Mouse (Mus musculus): ENCODE results near the gene Tbc1d30. TPM values are rescaled to one million over a fixed set of nuclear protein-coding genes. Genes with fewer than 3 reads are reported as not detected.
A peak's percentile ranks its signal among the peaks of the same experiment; 100 is the strongest.

The Tbc1d30 gene
- polyA plus RNA-seq, 1 experiment from 2014 or later: 0.57 TPM

- H3K36me3 ChIP-seq: no peaks in the 10 kb centered on the region
- WGBS: 77% methylated on average over 4 of the region's 4 CpGs
- no peaks in the 10 kb centered on the region for H3K4me1 ChIP-seq
- H3K9ac ChIP-seq: no peak overlapping the region
- H3K27ac ChIP-seq: no peak overlapping the region
- no peak overlapping the region for H3K4me3 ChIP-seq (replicated peaks)
- no peaks in the 10 kb centered on the region for H3K9me3 ChIP-seq (replicated peaks)
- H3K4me2 ChIP-seq: no peak overlapping the region
- H3K27me3 ChIP-seq: no peaks in the 10 kb centered on the region
- ATAC-seq (replicated peaks; ENCODE audit: low FRiP score): no peak
These were observed 21.5 kb downstream of the Tbc1d30 start for GRCm38 (mm10) chr10:121329586-121329985.

GRCm38 (mm10) chr10:121326167-121326566, 24.9 kb downstream of the Tbc1d30 start:
- Histone ChIP-seq H3K4me2 (no peak overlapping the region), H3K27ac (no peak overlapping the region), H3K9ac (no peak overlapping the region), H3K27me3 (no peaks in the 10 kb centered on the region), H3K4me3 (replicated peaks) (no peak overlapping the region), H3K4me1 (no peaks in the 10 kb centered on the region), H3K9me3 (replicated peaks) (no peaks in the 10 kb centered on the region), H3K36me3 (no peaks in the 10 kb centered on the region)
- no peak for ATAC-seq (replicated peaks; ENCODE audit: low FRiP score)

GRCm38 (mm10) chr10:121323493-121323892, 27.6 kb downstream of the Tbc1d30 start:
- no peak overlapping the region for H3K4me3 ChIP-seq (replicated peaks)
- no peaks in the 10 kb centered on the region for H3K9me3 ChIP-seq (replicated peaks)
- H3K4me2 ChIP-seq: no peak overlapping the region
- H3K9ac ChIP-seq: no peak overlapping the region
- ATAC-seq (replicated peaks; ENCODE audit: low FRiP score): no peak
- H3K4me1 ChIP-seq: no peaks in the 10 kb centered on the region
- H3K36me3 ChIP-seq: no peaks in the 10 kb centered on the region
- WGBS: 88% methylated on average over 7 of the region's 7 CpGs
- H3K27me3 ChIP-seq: no peaks in the 10 kb centered on the region
- H3K27ac ChIP-seq: no peak overlapping the region

- peaks cover 7% of the 10 kb centered on the region; the same call in 1 of the 2 replicates for H3K4me1 ChIP-seq
- H3K9ac ChIP-seq: no peak overlapping the region
- ATAC-seq (replicated peaks; ENCODE audit: low FRiP score): no peak
- no peak overlapping the region for H3K27ac ChIP-seq
- H3K36me3 ChIP-seq: no peaks in the 10 kb centered on the region
- H3K9me3 ChIP-seq (replicated peaks): no peaks in the 10 kb centered on the region
- peaks cover 30% of the 10 kb centered on the region for H3K27me3 ChIP-seq
- 75% methylated on average over 7 of the region's 7 CpGs for WGBS
- no peak overlapping the region for H3K4me2 ChIP-seq
- H3K4me3 ChIP-seq (replicated peaks): no peak overlapping the region
These were observed 32.6 kb downstream of the Tbc1d30 start for GRCm38 (mm10) chr10:121318397-121318950.

- Histone ChIP-seq H3K4me1 (peaks cover 7% of the 10 kb centered on the region; the same call in 1 of the 2 replicates), H3K36me3 (no peaks in the 10 kb centered on the region), H3K4me3 (replicated peaks) (no peak overlapping the region), H3K9ac (no peak overlapping the region), H3K4me2 (no peak overlapping the region), H3K27me3 (peaks cover 51% of the 10 kb centered on the region), H3K9me3 (replicated peaks) (no peaks in the 10 kb centered on the region), H3K27ac (no peak overlapping the region)
- WGBS: 78% methylated on average over 10 of the region's 10 CpGs
- ATAC-seq (replicated peaks; ENCODE audit: low FRiP score): no peak
These were observed 34.7 kb downstream of the Tbc1d30 start for GRCm38 (mm10) chr10:121316361-121316760.

- Histone ChIP-seq H3K9ac (no peak overlapping the region), H3K9me3 (replicated peaks) (no peaks in the 10 kb centered on the region), H3K27ac (no peak overlapping the region), H3K4me2 (peak overlapping the region; percentile 37), H3K4me1 (peaks cover 14% of the 10 kb centered on the region), H3K27me3 (peaks cover 58% of the 10 kb centered on the region), H3K36me3 (no peaks in the 10 kb centered on the region), H3K4me3 (replicated peaks) (peak overlapping the region; percentile 1; the same call in 1 of the 2 replicates)
- ATAC-seq (replicated peaks; ENCODE audit: low FRiP score): no peak
- WGBS: 27% methylated on average over 27 of the region's 27 CpGs
These were observed 35.5 kb downstream of the Tbc1d30 start for GRCm38 (mm10) chr10:121315321-121316283.

GRCm38 (mm10) chr10:121314186-121314585, 36.9 kb downstream of the Tbc1d30 start:
- no peak overlapping the region for H3K9ac ChIP-seq
- no peaks in the 10 kb centered on the region for H3K36me3 ChIP-seq
- H3K9me3 ChIP-seq (replicated peaks): no peaks in the 10 kb centered on the region
- peaks cover 28% of the 10 kb centered on the region for H3K4me1 ChIP-seq
- peaks cover 72% of the 10 kb centered on the region for H3K27me3 ChIP-seq
- 56% methylated on average over 4 of the region's 4 CpGs for WGBS
- no peak overlapping the region for H3K4me2 ChIP-seq
- H3K4me3 ChIP-seq (replicated peaks): no peak overlapping the region
- ATAC-seq (replicated peaks; ENCODE audit: low FRiP score): no peak
- H3K27ac ChIP-seq: no peak overlapping the region

GRCm38 (mm10) chr10:121313049-121313448, 38.0 kb downstream of the Tbc1d30 start:
- Histone ChIP-seq H3K36me3 (no peaks in the 10 kb centered on the region), H3K27me3 (peaks cover 79% of the 10 kb centered on the region), H3K9me3 (replicated peaks) (no peaks in the 10 kb centered on the region), H3K9ac (no peak overlapping the region), H3K4me3 (replicated peaks) (no peak overlapping the region), H3K4me2 (no peak overlapping the region), H3K27ac (no peak overlapping the region), H3K4me1 (peaks cover 28% of the 10 kb centered on the region)
- 87% methylated on average over 3 of the region's 3 CpGs for WGBS
- ATAC-seq (replicated peaks; ENCODE audit: low FRiP score): no peak

GRCm38 (mm10) chr10:121310511-121311221, 40.4 kb downstream of the Tbc1d30 start:
- no peak overlapping the region for H3K27ac ChIP-seq
- WGBS: under 1% methylated on average over 75 of the region's 77 CpGs
- no peaks in the 10 kb centered on the region for H3K9me3 ChIP-seq (replicated peaks)
- H3K36me3 ChIP-seq: no peaks in the 10 kb centered on the region
- peaks cover 80% of the 10 kb centered on the region for H3K27me3 ChIP-seq
- peak overlapping the region; percentile 50 for H3K9ac ChIP-seq
- peak overlapping the region; percentile 64 for H3K4me3 ChIP-seq (replicated peaks)
- H3K4me1 ChIP-seq: peaks cover 29% of the 10 kb centered on the region
- H3K4me2 ChIP-seq: peak overlapping the region; percentile 99
- peak; percentile 83 for ATAC-seq (replicated peaks; ENCODE audit: low FRiP score)

GRCm38 (mm10) chr10:121309801-121310510, 41.1 kb downstream of the Tbc1d30 start:
- Histone ChIP-seq H3K4me2 (peak overlapping the region; percentile 99), H3K9ac (peak overlapping the region; percentile 50), H3K4me3 (replicated peaks) (peak overlapping the region; percentile 64), H3K9me3 (replicated peaks) (no peaks in the 10 kb centered on the region), H3K4me1 (peaks cover 27% of the 10 kb centered on the region), H3K36me3 (no peaks in the 10 kb centered on the region), H3K27me3 (peaks cover 76% of the 10 kb centered on the region), H3K27ac (no peak overlapping the region)
- WGBS: under 1% methylated on average over 32 of the region's 32 CpGs
- peak; percentile 52; the same call in 1 of the 2 replicates for ATAC-seq (replicated peaks; ENCODE audit: low FRiP score)

GRCm38 (mm10) chr10:121309123-121309655, 41.9 kb downstream of the Tbc1d30 start:
- peak overlapping the region; percentile 99; the same call in 1 of the 2 replicates for H3K4me2 ChIP-seq

More at GRCm38 (mm10) chr10:121309123-121309655, 41.9 kb downstream of the Tbc1d30 start:
- H3K36me3 ChIP-seq: no peaks in the 10 kb centered on the region
- H3K9ac ChIP-seq: no peak overlapping the region
- WGBS: 18% methylated on average over 11 of the region's 11 CpGs
- H3K4me1 ChIP-seq: peaks cover 26% of the 10 kb centered on the region
- no peak for ATAC-seq (replicated peaks; ENCODE audit: low FRiP score)
- H3K27me3 ChIP-seq: peaks cover 71% of the 10 kb centered on the region
- H3K4me3 ChIP-seq (replicated peaks): no peak overlapping the region
- H3K9me3 ChIP-seq (replicated peaks): no peaks in the 10 kb centered on the region
- no peak overlapping the region for H3K27ac ChIP-seq
